Mouse (Mus musculus): ENCODE data around the gene Gm128. TPM values are rescaled to one million over a fixed set of nuclear protein-coding genes. Genes with fewer than 3 reads are reported as not detected.

The Gm128 gene
- polyA plus RNA-seq, 1 experiment from 2014 or later = 0.80 TPM

Other genes with a start within 250 kb of the Gm128 start
- 21.4 and 25.2 TPM in 2 replicates for gene Zfp687, start 226.2 kb downstream of the Gm128 start, polyA plus RNA-seq (2015; fragmentation: Nextera tagmentation; extraction: Ambion mirVana)
- 265 and 267 TPM in 2 replicates for gene Psmd4, start 199.0 kb downstream of the Gm128 start, polyA plus RNA-seq (2015; fragmentation: Nextera tagmentation; extraction: Ambion mirVana)
- 22.3 and 23.0 TPM in 2 replicates for gene Pip5k1a, start 134.7 kb downstream of the Gm128 start, polyA plus RNA-seq (2015; fragmentation: Nextera tagmentation; extraction: Ambion mirVana)
- gene Vps72, start 130.6 kb downstream of the Gm128 start, polyA plus RNA-seq (2015; fragmentation: Nextera tagmentation; extraction: Ambion mirVana) = 142 and 162 TPM in 2 replicates
- 1.7 and 3.8 TPM in 2 replicates for gene Tmod4, start 117.1 kb downstream of the Gm128 start, polyA plus RNA-seq (2015; fragmentation: Nextera tagmentation; extraction: Ambion mirVana)
- gene Scnm1, start 107.6 kb downstream of the Gm128 start, polyA plus RNA-seq (2015; fragmentation: Nextera tagmentation; extraction: Ambion mirVana) = 73.0 and 79.5 TPM in 2 replicates
- gene Lysmd1, start 107.5 kb downstream of the Gm128 start, polyA plus RNA-seq (2015; fragmentation: Nextera tagmentation; extraction: Ambion mirVana) = 16.9 and 17.4 TPM in 2 replicates
- gene Tnfaip8l2, start 99.2 kb downstream of the Gm128 start, polyA plus RNA-seq (2015; fragmentation: Nextera tagmentation; extraction: Ambion mirVana) = 6.6 and 7.6 TPM in 2 replicates
- gene Sema6c, start 81.1 kb downstream of the Gm128 start, polyA plus RNA-seq (2015; fragmentation: Nextera tagmentation; extraction: Ambion mirVana) = 13.1 and 15.6 TPM in 2 replicates
- 8.9 and 9.8 TPM in 2 replicates for gene Gabpb2, start 23.7 kb downstream of the Gm128 start, polyA plus RNA-seq (2015; fragmentation: Nextera tagmentation; extraction: Ambion mirVana)
- 121 and 123 TPM in 2 replicates for gene Cdc42se1, start 12.9 kb downstream of the Gm128 start, polyA plus RNA-seq (2015; fragmentation: Nextera tagmentation; extraction: Ambion mirVana)
- gene Mllt11, start 9.4 kb downstream of the Gm128 start, polyA plus RNA-seq (2015; fragmentation: Nextera tagmentation; extraction: Ambion mirVana) = 18.4 and 19.2 TPM in 2 replicates
- gene Bnipl, start 9.6 kb upstream of the Gm128 start, polyA plus RNA-seq (2015; fragmentation: Nextera tagmentation; extraction: Ambion mirVana) = 10.3 and 10.7 TPM in 2 replicates
- 48.1 and 54.0 TPM in 2 replicates for gene Mindy1, start 39.7 kb upstream of the Gm128 start, polyA plus RNA-seq (2015; fragmentation: Nextera tagmentation; extraction: Ambion mirVana)
- 26.0 and 26.5 TPM in 2 replicates for gene Prune1, start 40.5 kb upstream of the Gm128 start, polyA plus RNA-seq (2015; fragmentation: Nextera tagmentation; extraction: Ambion mirVana)
- 8.8 and 11.6 TPM in 2 replicates for gene Anxa9, start 65.6 kb upstream of the Gm128 start, polyA plus RNA-seq (2015; fragmentation: Nextera tagmentation; extraction: Ambion mirVana)
- gene Cers2, start 73.2 kb upstream of the Gm128 start, polyA plus RNA-seq (2015; fragmentation: Nextera tagmentation; extraction: Ambion mirVana) = 146 and 153 TPM in 2 replicates
- gene Setdb1, start 115.6 kb upstream of the Gm128 start, polyA plus RNA-seq (2015; fragmentation: Nextera tagmentation; extraction: Ambion mirVana) = 38.3 and 39.4 TPM in 2 replicates
- 0.24 TPM in 1 of 2 replicates, not detected in the other for gene 4930558C23Rik, start 161.2 kb upstream of the Gm128 start, polyA plus RNA-seq (2015; fragmentation: Nextera tagmentation; extraction: Ambion mirVana)
- gene Arnt, start 192.8 kb upstream of the Gm128 start, polyA plus RNA-seq (2015; fragmentation: Nextera tagmentation; extraction: Ambion mirVana) = 49.9 and 50.2 TPM in 2 replicates

Measured in embryonic facial prominence, embryonic 15.5 days (tissue).